Mouse (Mus musculus) spleen, postnatal 10 days (tissue): ENCODE measurements at regions not wholly inside any gene's neighbourhood (a gene's known extent, or its start where the extent isn't known, plus 50 kb on each side); places are given as distances from the start of the nearest gene placed in this dataset.

Experiments
- DNase-seq, 2 experiments: peaks; one replicate each; pipeline ENCODE4 v3.0.0; 2021 to 2022; ENCODE audit warnings: low spot score in 2 of 2

DNA sequence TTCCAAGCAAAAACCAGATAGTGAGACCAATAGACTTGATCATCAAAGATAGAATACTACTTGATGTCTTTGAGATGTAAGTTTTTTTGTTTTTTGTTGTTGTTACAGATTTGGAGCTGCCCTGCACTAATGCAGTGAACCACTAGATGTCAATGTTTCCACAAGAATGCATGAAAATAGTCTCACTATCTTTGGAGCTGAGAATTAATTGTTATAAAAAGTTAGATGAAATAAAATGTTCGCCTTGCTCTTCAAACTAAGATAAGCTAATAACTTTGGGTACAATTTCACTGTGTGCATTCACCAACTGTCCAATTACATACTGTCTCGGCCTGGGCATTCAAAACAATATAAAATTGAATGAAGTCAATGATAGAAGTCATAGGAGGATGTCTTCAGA is 223.2 kb upstream of the Agtr1b start:
- DNase-seq, result peak in 1 of 2 experiments; percentile 11

DNA sequence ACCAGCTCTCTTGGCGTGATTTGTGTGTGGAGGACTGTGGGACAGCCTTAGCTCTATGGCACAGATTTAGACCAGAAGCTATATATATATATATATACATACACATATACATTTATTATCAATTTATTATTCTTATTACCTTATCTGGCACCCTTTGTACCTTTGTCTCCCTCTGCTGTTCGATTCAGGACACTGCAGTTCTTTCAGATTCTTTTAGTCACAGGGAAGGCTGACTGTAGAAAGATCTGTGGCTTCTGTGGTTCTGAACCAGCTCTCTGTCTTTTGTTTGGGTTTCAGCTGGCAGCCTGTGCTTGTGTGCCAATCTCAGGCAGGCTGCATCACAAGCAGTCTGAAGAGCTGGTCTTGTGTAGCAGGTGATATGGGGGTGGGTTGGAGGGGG is 184.6 kb upstream of the Agtr1b start:
- no peak for DNase-seq

DNA sequence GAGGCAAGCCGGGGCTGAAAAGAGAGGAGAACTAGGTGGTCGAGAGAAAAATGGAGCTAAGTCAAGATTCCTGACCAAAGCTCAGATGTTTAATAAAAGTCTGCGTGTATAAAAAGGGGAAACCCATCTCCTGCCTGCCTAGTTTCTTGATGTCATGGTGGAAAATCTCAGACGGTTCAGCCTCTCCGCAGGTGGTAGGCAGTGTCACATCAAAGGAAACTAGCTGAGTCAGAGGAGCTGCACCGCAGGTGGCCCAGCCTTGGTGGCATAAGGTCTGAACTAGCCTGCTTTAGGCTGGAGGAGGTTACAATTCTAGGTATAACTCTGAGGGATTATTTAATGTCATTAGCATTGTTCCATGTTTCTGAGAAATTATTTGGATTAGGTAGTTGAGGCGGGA is 177.0 kb upstream of the Agtr1b start:
- no peak for DNase-seq

DNA sequence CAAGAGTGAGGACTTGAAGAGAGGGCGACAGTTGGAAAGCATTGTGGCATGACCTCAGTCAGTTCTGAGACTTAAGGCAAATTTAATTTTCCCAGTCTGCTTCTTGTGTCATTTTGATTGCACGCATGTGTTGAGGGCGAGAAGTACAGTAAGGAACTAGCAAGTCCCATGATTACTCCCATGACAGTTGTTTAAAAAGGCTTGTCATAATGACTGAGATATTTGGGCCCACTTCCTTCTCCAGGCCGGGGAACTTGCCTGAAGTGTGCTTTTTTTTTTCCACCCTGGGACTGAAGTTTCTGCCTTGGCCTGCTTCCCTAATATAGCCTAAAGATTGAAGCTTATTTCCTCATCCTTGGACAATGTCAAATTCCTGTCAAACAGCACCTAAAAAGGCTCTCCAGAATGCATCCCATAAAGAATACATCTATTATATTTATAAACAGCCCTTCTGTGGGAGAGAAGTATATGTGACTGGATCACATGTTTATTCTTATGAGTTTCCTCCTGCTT is 171.6 kb upstream of the Agtr1b start:
- DNase-seq, result no peak

DNA sequence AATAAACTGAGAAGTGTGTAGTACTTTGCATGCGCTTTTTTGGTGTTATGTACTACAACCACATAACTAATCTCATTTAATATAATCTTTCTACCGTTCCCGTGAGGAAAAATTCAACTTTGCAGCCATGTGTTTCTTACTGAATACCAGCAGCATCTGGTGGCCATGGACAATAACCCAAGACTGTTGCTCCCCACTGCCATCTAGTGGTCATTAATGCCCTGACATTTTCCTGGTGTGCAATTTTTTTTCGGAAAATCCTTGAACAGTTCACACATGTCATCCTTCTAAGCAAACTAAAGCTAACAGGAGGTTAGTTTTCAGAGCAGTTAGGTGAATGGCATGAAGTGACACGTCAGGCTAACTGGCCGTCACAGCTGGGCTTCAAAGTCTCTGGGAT is 153.8 kb upstream of the Agtr1b start:
- DNase-seq, result no peak

DNA sequence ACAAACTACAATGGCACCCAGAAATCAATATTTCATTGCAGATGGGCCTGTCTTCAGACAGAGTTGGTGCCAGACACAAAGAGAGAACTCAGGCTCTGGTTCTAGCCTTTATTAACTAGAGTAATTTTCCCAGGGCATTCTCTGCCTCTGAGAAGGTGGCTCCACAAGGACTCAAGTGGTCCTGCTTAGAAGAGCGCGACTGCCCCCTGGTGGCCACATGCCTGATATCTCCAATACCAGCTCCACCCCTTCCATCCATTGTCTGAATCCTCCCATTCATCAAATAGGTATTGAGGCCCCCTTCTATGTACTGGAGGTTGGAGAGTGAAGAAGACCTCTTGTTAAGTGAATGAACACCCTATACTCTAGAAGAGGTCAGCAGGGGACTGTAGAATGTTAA is 142.2 kb upstream of the Agtr1b start:
- peak; percentile 12 to 74 for DNase-seq

DNA sequence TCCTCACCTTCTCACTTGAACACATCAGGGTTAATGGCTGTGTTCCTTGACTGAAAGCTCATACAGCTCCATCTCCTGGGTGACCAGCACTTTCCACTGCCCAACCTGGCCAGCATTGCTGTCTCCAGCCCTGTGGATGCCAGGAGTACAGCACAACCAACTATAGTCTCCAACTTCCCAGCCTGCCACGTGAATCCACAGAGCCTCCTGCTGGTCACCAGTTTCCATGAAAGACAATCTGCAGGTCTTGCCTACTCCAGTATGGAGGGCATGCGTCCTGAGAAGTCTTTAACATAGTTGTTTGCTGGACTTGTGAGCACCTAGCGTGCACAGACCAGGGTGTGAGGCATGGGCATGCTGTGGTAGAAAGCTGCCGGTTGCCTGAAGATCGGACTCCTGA is 138.6 kb upstream of the Agtr1b start:
- DNase-seq, result no peak
